Mouse (Mus musculus) ES-Bruce4 (cell line): ENCODE measurements around the gene Ryr1. TPM values are rescaled to one million over a fixed set of nuclear protein-coding genes. Genes with fewer than 3 reads are reported as not detected.

ENCODE experiments used
- H3K27ac ChIP-seq: 2 replicates; pipeline ENCODE4 v1.5.1; 2012; ENCODE audit warnings: low read length, inconsistent platforms; ENCODE audit not compliant: insufficient read depth
- H3K27me3 ChIP-seq: 2 replicates; pipeline ENCODE4 v1.6.1; 2012; ENCODE audit warnings: mild to moderate bottlenecking, low read length, inconsistent platforms; ENCODE audit not compliant: control insufficient read depth, poor library complexity, insufficient read depth, severe bottlenecking
- H3K36me3 ChIP-seq: 2 replicates; pipeline ENCODE4 v1.6.1; 2012; ENCODE audit warnings: inconsistent platforms, mild to moderate bottlenecking, low read length, moderate library complexity; ENCODE audit not compliant: control insufficient read depth, poor library complexity, insufficient read depth, severe bottlenecking
- H3K4me1 ChIP-seq: one replicate; pipeline ENCODE4 v1.8.1; 2011; ENCODE audit warnings: low read length; ENCODE audit not compliant: control insufficient read depth, insufficient read depth
- H3K4me3 ChIP-seq: 2 replicates; pipeline ENCODE4 v1.5.1; 2011; ENCODE audit warnings: low read depth, mild to moderate bottlenecking, low read length
- H3K9ac ChIP-seq: 2 replicates; pipeline ENCODE4 v1.6.1; 2012; ENCODE audit warnings: low read depth, mild to moderate bottlenecking, inconsistent platforms; ENCODE audit not compliant: poor library complexity, severe bottlenecking
- H3K9me3 ChIP-seq: replicated peaks from 2 replicates; pipeline ENCODE4 v1.6.1; 2012; ENCODE audit warnings: mild to moderate bottlenecking, low read length, inconsistent platforms; ENCODE audit not compliant: control insufficient read depth, poor library complexity, insufficient read depth, severe bottlenecking
- CTCF ChIP-seq: IDR thresholded peaks from one replicate; pipeline ENCODE4 v1.8.1; 2011; ENCODE audit warnings: low read depth, low read length
- EP300 ChIP-seq: IDR thresholded peaks from 2 replicates; pipeline ENCODE4 v1.6.1; 2011; ENCODE audit warnings: low read depth, low read length; ENCODE audit not compliant: insufficient read depth
- POLR2A ChIP-seq: IDR thresholded peaks from one replicate; pipeline ENCODE4 v1.8.1; 2011; ENCODE audit warnings: low read length; ENCODE audit not compliant: insufficient read depth
- polyA plus RNA-seq: library from polyadenylated mRNA; stranded (reverse); fragments of >200 nt; gene quantifications from 2 replicates; pipeline ENCODE4 v1.2.4, GENCODE M21; 2011; ENCODE audit warnings: low read depth; ENCODE audit not compliant: missing spikeins, insufficient read depth, insufficient read length

Gene Ryr1
- polyA plus RNA-seq, 1 experiment: 10.3 TPM

DNA sequence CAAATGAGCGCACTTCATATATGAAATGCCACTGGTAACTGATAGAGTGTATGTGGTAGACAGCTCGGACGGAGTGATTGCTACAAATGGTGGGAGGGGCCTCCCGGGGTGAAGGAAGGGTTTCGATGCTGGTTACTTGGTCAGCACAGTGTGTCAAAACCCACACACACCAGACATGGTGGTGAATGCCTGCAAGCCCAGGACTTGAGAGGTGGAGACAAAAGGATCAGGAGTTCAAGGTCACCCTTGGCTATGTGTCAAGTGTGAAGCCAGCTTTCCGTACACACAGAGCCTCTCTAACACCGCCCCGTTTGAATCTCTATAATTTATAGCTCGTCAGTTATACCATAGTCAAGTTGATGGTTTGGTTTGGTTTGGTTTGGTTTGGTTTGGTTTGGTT lies 2.2 kb downstream of the Ryr1 start:
- H3K27ac ChIP-seq: no peak overlapping the region

DNA sequence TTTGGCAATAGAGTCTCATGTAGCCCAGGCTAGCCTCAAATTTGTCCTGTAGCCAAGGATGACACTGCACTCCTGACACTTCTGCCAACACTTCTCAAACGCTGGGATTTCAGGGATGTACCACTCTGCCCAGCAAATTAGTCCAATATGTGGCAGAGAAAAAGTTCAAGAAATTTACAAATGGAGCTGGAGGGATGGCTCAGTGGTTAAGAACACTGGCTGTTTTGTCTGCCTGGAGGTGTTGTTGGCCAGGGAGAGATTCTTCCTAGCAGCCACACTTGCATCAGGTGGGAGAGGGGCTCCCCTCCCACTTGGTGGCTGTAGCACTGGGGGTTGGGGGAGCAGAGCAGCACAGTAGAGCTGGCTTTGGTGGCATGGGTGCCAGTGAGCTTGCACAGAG lies 5.5 kb downstream of the Ryr1 start:
- no peaks in the 10 kb centered on the region for H3K27me3 ChIP-seq
- H3K9me3 ChIP-seq: no peaks in the 10 kb centered on the region
- H3K4me1 ChIP-seq: peaks cover 6% of the 10 kb centered on the region
- no peak overlapping the region for H3K4me3 ChIP-seq
- TF ChIP-seq POLR2A (no peak), CTCF (no peak), EP300 (no peak)
- H3K27ac ChIP-seq: no peak overlapping the region
- H3K36me3 ChIP-seq: no peaks in the 10 kb centered on the region
- H3K9ac ChIP-seq: no peak overlapping the region

More for the DNA sequence above, 2.2 kb downstream of the Ryr1 start:
- Histone ChIP-seq H3K27me3 (no peaks in the 10 kb centered on the region), H3K4me3 (no peak overlapping the region), H3K9me3 (no peaks in the 10 kb centered on the region), H3K4me1 (peaks cover 10% of the 10 kb centered on the region), H3K9ac (no peak overlapping the region), H3K36me3 (no peaks in the 10 kb centered on the region)
- TF ChIP-seq EP300 (no peak), POLR2A (no peak), CTCF (no peak)

DNA sequence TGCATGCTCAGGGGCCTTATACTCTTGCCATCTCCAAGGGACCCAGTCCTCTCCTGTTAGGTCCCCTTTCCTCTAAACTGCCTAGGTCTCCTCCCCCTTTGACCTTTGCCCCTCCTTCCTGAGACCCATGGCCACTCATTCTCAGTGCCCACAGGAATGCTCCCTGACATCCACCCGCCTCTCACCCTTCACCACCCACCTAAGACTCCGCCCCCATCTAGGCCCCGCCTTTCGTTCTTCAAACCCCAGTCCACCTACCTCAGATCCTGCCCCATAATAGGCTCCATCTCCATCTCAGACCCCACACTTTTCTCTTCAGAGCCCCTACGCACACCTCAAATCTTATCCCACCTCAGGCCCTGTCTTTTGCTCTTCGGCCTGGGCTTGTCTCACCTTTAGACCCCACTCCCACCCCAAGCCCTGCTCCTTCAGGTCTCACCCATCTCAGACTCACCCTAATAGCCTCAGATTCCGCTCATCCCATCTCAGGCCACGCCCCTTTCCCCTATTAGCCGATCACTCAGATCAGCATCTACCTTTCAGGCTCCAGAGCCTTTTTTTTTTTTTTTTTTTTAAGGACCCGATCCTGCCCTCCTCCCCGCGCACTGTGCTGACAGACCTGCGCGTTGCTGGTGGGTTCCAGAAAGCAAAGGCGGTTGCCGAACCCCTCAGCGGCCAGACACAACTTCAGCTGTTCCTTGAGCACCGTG lies 6.7 kb downstream of the Ryr1 start:
- Histone ChIP-seq H3K27me3 (no peaks in the 10 kb centered on the region), H3K4me1 (peaks cover 2% of the 10 kb centered on the region), H3K9me3 (no peaks in the 10 kb centered on the region), H3K9ac (no peak overlapping the region), H3K36me3 (no peaks in the 10 kb centered on the region), H3K27ac (no peak overlapping the region), H3K4me3 (peak overlapping the region; percentile 22)
- no peak for TF ChIP-seq EP300
- TF ChIP-seq POLR2A: no peak
- no peak for TF ChIP-seq CTCF

DNA sequence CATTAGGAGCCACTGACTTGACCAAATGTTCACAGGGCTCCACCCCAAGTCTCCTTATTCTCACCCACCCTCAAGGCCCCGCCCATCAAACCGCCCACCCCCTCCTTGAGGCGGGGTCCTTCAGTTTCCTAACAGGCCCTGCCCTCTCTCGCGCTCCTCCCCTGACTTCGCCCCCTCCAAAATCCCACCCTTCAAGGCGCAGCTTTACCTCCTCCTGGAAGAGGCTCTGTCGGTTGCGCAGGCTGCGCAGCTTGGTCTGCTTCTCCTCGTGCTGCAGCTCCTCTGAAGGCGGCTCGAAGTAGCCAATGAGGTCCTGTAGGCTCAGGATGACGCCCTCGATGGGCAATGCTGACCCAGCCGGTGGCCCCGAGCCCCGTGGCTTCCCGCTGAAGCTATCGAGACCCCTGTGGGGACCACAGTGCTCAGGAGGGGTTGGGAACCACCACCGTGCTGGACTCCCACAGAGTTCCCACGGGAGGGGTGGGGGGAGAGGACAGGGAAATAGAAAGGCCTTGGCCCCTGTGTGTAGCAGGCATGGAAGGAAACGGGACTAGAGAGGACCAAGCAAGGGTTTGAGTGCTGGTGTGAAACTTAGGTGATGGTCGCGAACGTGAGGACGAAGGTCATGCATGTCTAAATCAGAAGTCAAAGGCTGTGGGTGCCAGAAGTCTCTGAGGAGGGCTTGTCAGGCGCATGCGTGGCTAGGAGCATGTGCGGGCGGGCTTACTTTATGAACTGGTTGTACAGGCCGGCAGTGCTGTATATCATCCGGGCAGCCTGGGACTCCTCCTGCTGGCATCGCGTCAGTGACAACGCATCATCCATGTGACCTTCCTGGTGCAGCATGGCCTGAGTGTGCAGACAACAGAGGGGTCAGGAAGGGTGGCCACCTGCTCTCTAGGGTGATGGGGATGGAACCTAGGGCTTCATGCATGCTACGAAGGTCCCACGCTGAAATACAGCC lies 15.7 kb downstream of the Ryr1 start:
- Histone ChIP-seq H3K36me3 (no peaks in the 10 kb centered on the region), H3K9me3 (no peaks in the 10 kb centered on the region), H3K4me3 (peak overlapping the region; percentile 1), H3K27ac (no peak overlapping the region), H3K9ac (no peak overlapping the region; the same call in 1 of the 2 replicates), H3K4me1 (no peaks in the 10 kb centered on the region), H3K27me3 (no peaks in the 10 kb centered on the region)
- TF ChIP-seq POLR2A (no peak), CTCF (no peak), EP300 (peak; percentile 27; the same call in 1 of the 2 replicates)

DNA sequence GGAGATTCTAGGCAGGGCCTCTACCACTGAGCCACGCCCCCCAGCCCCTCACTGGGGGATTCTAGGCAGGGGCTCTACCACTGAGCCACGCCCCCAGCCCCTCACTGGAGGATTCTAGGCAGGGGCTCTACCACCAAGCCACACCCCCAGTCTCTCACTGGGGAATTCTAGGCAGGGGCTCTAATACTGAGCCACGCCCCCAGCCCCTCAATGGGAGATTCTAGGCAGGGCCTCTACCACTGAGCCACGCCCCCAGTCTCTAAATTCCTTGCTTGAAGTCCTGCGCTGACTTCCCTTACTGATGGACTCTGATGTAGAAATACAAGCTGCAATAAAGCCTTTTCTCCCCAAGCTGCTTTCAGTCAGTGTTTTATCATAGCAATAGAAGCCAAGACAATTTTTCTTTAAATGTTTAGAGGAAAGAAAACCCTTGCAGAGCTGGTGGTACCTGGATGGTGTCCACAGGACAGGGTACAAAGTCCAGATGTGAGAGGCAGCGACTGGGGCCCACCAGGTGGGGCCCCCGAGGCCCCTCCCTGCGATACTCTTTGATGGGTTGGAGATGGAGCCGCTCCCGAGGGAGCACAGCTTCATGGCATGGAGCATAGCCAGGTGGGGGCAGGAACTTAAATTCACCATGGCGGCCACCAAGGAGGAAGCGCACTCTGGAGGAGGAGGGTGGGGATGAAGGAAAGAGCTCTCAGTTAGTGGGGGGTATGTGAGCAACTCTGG lies 23.5 kb downstream of the Ryr1 start:
- no peaks in the 10 kb centered on the region for H3K27me3 ChIP-seq
- H3K27ac ChIP-seq: no peak overlapping the region
- no peaks in the 10 kb centered on the region for H3K36me3 ChIP-seq
- H3K4me1 ChIP-seq: no peaks in the 10 kb centered on the region
- no peaks in the 10 kb centered on the region for H3K9me3 ChIP-seq
- H3K4me3 ChIP-seq: no peak overlapping the region
- H3K9ac ChIP-seq: no peak overlapping the region
- TF ChIP-seq POLR2A: no peak
- TF ChIP-seq EP300: no peak
- TF ChIP-seq CTCF: no peak
